Comparison of ENCODE assay signal across 8 mouse cellular contexts in genomic region chr10:99461446-99461966, GRCm38 (mm10).
DNase-seq lines count a peak whose midpoint lies in the region; ATAC-seq lines count a peak whose summit lies in the region.

No protein-coding gene starts in this region.

- H3K9me3 ChIP-seq in heart, embryonic 15.5 days (replicated peaks): no peaks in the 10 kb centered on the region

- peaks cover 13% of the 10 kb centered on the region for H3K4me1 ChIP-seq in heart, embryonic 15.5 days (replicated peaks)

- no peaks in the 10 kb centered on the region for H3K27me3 ChIP-seq in heart, embryonic 15.5 days

- 2% methylated on average over 13 of the region's 13 CpGs for WGBS in heart, embryonic 15.5 days

- peak; percentile 15 for DNase-seq in right cerebral cortex, postnatal 14 days
- no peak for DNase-seq in right cerebral cortex, adult 2 months (ENCODE audit: low spot score in 2 of 2)
- peak; percentile 64 for DNase-seq in c-Kit-positive CD71-negative TER-119-negative erythroid progenitor cells, embryonic 14.5 days (ENCODE audit: low read depth)
- DNase-seq in kidney, postnatal 14 days: peak; percentile 48
- peak; percentile 50 for DNase-seq in lung, postnatal 36 days
- DNase-seq in spleen, postnatal 36 days (ENCODE audit: low spot score in 2 of 2): peak; percentile 76 to 79
- DNase-seq in frontal cortex, adult 2 months (ENCODE audit: extremely low spot score in 1 of 2, low spot score in 1 of 2): no peak

- H3K27ac ChIP-seq in heart, embryonic 15.5 days: peak overlapping the region; percentile 70

- no peak; the same call in 1 of the 2 replicates for ATAC-seq in heart, embryonic 15.5 days (replicated peaks; ENCODE audit: insufficient number of reproducible peaks, insufficient read depth, low FRiP score, low read depth)

- peak overlapping the region; percentile 44 for H3K4me3 ChIP-seq in heart, embryonic 15.5 days

- no peaks in the 10 kb centered on the region for H3K36me3 ChIP-seq in heart, embryonic 15.5 days

- peak overlapping the region; percentile 70 for H3K4me2 ChIP-seq in heart, embryonic 15.5 days

- peak overlapping the region; percentile 42 for H3K9ac ChIP-seq in heart, embryonic 15.5 days

Comparison
In these comparisons a context has a peak if more than half of its experiments do, and no peak if none do; other contexts are left out.
1. DNase-seq: peak in right cerebral cortex, postnatal 14 days (single experiment), c-Kit-positive CD71-negative TER-119-negative erythroid progenitor cells, embryonic 14.5 days (single experiment), kidney, postnatal 14 days (single experiment), lung, postnatal 36 days (single experiment) and spleen, postnatal 36 days (2 of 2); none in right cerebral cortex, adult 2 months (0 of 2) and frontal cortex, adult 2 months (0 of 2).